Mouse (Mus musculus): ENCODE results near the gene Zfp593. TPM values are rescaled to one million over a fixed set of nuclear protein-coding genes. Genes with fewer than 3 reads are reported as not detected.

The Zfp593 gene
- polyA plus RNA-seq, 1 experiment from 2014 or later = 15.3 TPM

- H3K27ac ChIP-seq = peak overlapping the region; percentile 74
- H3K4me3 ChIP-seq = peak overlapping the region; percentile 59
- peaks cover 60% of the 10 kb centered on the region for H3K27me3 ChIP-seq (ENCODE audit: insufficient read depth, poor library complexity, severe bottlenecking)
- DNase-seq (ENCODE audit: low spot score) = no peak
- H3K9me3 ChIP-seq = no peaks in the 10 kb centered on the region
- WGBS = 12% methylated on average over 18 of the region's 19 CpGs
- H3K4me1 ChIP-seq = peaks cover 20% of the 10 kb centered on the region
- no peaks in the 10 kb centered on the region for H3K36me3 ChIP-seq
These were observed 7.7 kb downstream of the Zfp593 start for GRCm38 (mm10) chr4:134237582-134238278.

GRCm38 (mm10) chr4:134234876-134235275 is 10.5 kb downstream of the Zfp593 start:
- no peak for DNase-seq (ENCODE audit: low spot score)
- Histone ChIP-seq H3K4me1 (peaks cover 24% of the 10 kb centered on the region), H3K4me3 (no peak overlapping the region), H3K27ac (no peak overlapping the region), H3K36me3 (no peaks in the 10 kb centered on the region), H3K27me3 (ENCODE audit: insufficient read depth, poor library complexity, severe bottlenecking) (peaks cover 68% of the 10 kb centered on the region), H3K9me3 (no peaks in the 10 kb centered on the region)
- 71% methylated on average over 5 of the region's 5 CpGs for WGBS

GRCm38 (mm10) chr4:134230431-134230830 is 15.0 kb downstream of the Zfp593 start:
- no peak for DNase-seq (ENCODE audit: low spot score)
- H3K27me3 ChIP-seq (ENCODE audit: insufficient read depth, poor library complexity, severe bottlenecking) = peaks cover 38% of the 10 kb centered on the region
- 22% methylated on average over 8 of the region's 8 CpGs for WGBS
- H3K27ac ChIP-seq = no peak overlapping the region
- H3K4me3 ChIP-seq = no peak overlapping the region
- no peaks in the 10 kb centered on the region for H3K36me3 ChIP-seq
- H3K4me1 ChIP-seq = peaks cover 8% of the 10 kb centered on the region
- H3K9me3 ChIP-seq = no peaks in the 10 kb centered on the region

GRCm38 (mm10) chr4:134227194-134227593 is 18.2 kb downstream of the Zfp593 start, which contains the start of gene Catsper4:
Gene Catsper4, minus strand, starts transcription at chr4:134227383.
- Histone ChIP-seq H3K9me3 (no peaks in the 10 kb centered on the region), H3K27ac (no peak within 1 kb of the TSS), H3K36me3 (no peaks in the 10 kb centered on the region), H3K4me1 (peaks cover 10% of the 10 kb centered on the region), H3K27me3 (ENCODE audit: insufficient read depth, poor library complexity, severe bottlenecking) (peaks cover 8% of the 10 kb centered on the region), H3K4me3 (no peak within 1 kb of the TSS)
- no peak for DNase-seq (ENCODE audit: low spot score)
- WGBS = 72% methylated on average over 8 of the region's 8 CpGs

GRCm38 (mm10) chr4:134222793-134223600 is 22.4 kb downstream of the Zfp593 start:
- Histone ChIP-seq H3K27me3 (ENCODE audit: insufficient read depth, poor library complexity, severe bottlenecking) (0 out of 2 replicates have a peak, but pooled peaks cover 4% of the 10 kb centered on the region), H3K9me3 (no peaks in the 10 kb centered on the region), H3K27ac (no peak overlapping the region; the same call in 1 of the 2 replicates), H3K4me3 (no peak overlapping the region), H3K36me3 (no peaks in the 10 kb centered on the region), H3K4me1 (0 out of 2 replicates have a peak, but pooled peaks cover 9% of the 10 kb centered on the region)
- DNase-seq (ENCODE audit: low spot score) = no peak
- 61% methylated on average over 11 of the region's 11 CpGs for WGBS

- DNase-seq (ENCODE audit: low spot score) = no peak
- Histone ChIP-seq H3K27me3 (ENCODE audit: insufficient read depth, poor library complexity, severe bottlenecking) (no peaks in the 10 kb centered on the region), H3K36me3 (no peaks in the 10 kb centered on the region), H3K27ac (no peak overlapping the region), H3K9me3 (no peaks in the 10 kb centered on the region), H3K4me3 (no peak overlapping the region), H3K4me1 (peaks cover 10% of the 10 kb centered on the region)
- 53% methylated on average over 6 of the region's 6 CpGs for WGBS
These were observed 38.8 kb downstream of the Zfp593 start for GRCm38 (mm10) chr4:134206488-134207053.

GRCm38 (mm10) chr4:134203340-134203896 is 42.0 kb downstream of the Zfp593 start:
- Histone ChIP-seq H3K4me1 (peaks cover under 1% of the 10 kb centered on the region), H3K27me3 (ENCODE audit: insufficient read depth, poor library complexity, severe bottlenecking) (no peaks in the 10 kb centered on the region), H3K36me3 (no peaks in the 10 kb centered on the region), H3K4me3 (no peak overlapping the region), H3K27ac (no peak overlapping the region), H3K9me3 (no peaks in the 10 kb centered on the region)
- no peak for DNase-seq (ENCODE audit: low spot score)
- WGBS = 75% methylated on average over 17 of the region's 17 CpGs

- Histone ChIP-seq H3K4me1 (no peaks in the 10 kb centered on the region), H3K36me3 (no peaks in the 10 kb centered on the region), H3K4me3 (no peak within 1 kb of the TSS), H3K9me3 (no peaks in the 10 kb centered on the region), H3K27me3 (ENCODE audit: insufficient read depth, poor library complexity, severe bottlenecking) (no peaks in the 10 kb centered on the region), H3K27ac (no peak within 1 kb of the TSS)
- WGBS = 87% methylated on average over 4 of the region's 4 CpGs
- DNase-seq (ENCODE audit: low spot score) = no peak
These were observed 42.5 kb downstream of the Zfp593 start, which contains the start of gene Gm7534 for GRCm38 (mm10) chr4:134202904-134203303. Gene Gm7534, minus strand, starts transcription at chr4:134203004.

- H3K4me3 ChIP-seq = no peak overlapping the region
- no peaks in the 10 kb centered on the region for H3K27me3 ChIP-seq (ENCODE audit: insufficient read depth, poor library complexity, severe bottlenecking)
- H3K27ac ChIP-seq = no peak overlapping the region
- H3K4me1 ChIP-seq = no peaks in the 10 kb centered on the region
- no peaks in the 10 kb centered on the region for H3K9me3 ChIP-seq
- no peak for DNase-seq (ENCODE audit: low spot score)
- no peaks in the 10 kb centered on the region for H3K36me3 ChIP-seq
- 82% methylated on average over 2 of the region's 2 CpGs for WGBS
These were observed 46.0 kb downstream of the Zfp593 start for GRCm38 (mm10) chr4:134199371-134199770.

Other genes with a start within 250 kb of the Zfp593 start
- gene Dhdds, start 244.7 kb downstream of the Zfp593 start, polyA plus RNA-seq (2016; fragmentation: Nextera tagmentation; extraction: Ambion mirVana) = 34.1 and 39.0 TPM in 2 replicates
- gene Lin28a, start 226.8 kb downstream of the Zfp593 start, polyA plus RNA-seq (2016; fragmentation: Nextera tagmentation; extraction: Ambion mirVana) = 4.4 and 12.4 TPM in 2 replicates
- gene Zfp683, start 191.8 kb downstream of the Zfp593 start, polyA plus RNA-seq (2016; fragmentation: Nextera tagmentation; extraction: Ambion mirVana) = not detected in 2 replicates
- 0.78 and 2.7 TPM in 2 replicates for gene Crybg2, start 184.8 kb downstream of the Zfp593 start, polyA plus RNA-seq (2016; fragmentation: Nextera tagmentation; extraction: Ambion mirVana)
- 1.7 and 4.2 TPM in 2 replicates for gene Cd52, start 150.5 kb downstream of the Zfp593 start, polyA plus RNA-seq (2016; fragmentation: Nextera tagmentation; extraction: Ambion mirVana)
- 2.6 and 2.9 TPM in 2 replicates for gene Ubxn11, start 143.0 kb downstream of the Zfp593 start, polyA plus RNA-seq (2016; fragmentation: Nextera tagmentation; extraction: Ambion mirVana)
- 188 and 243 TPM in 2 replicates for gene Sh3bgrl3, start 116.8 kb downstream of the Zfp593 start, polyA plus RNA-seq (2016; fragmentation: Nextera tagmentation; extraction: Ambion mirVana)
- 28.2 and 31.1 TPM in 2 replicates for gene Cep85, start 58.5 kb downstream of the Zfp593 start, polyA plus RNA-seq (2016; fragmentation: Nextera tagmentation; extraction: Ambion mirVana)
- not detected in 2 replicates for gene Gm7534, start 42.6 kb downstream of the Zfp593 start, polyA plus RNA-seq (2016; fragmentation: Nextera tagmentation; extraction: Ambion mirVana)
- not detected in 2 replicates for gene Catsper4, start 18.2 kb downstream of the Zfp593 start, polyA plus RNA-seq (2016; fragmentation: Nextera tagmentation; extraction: Ambion mirVana)
- 1.2 TPM in 2 replicates for gene Cnksr1, start 7.2 kb downstream of the Zfp593 start, polyA plus RNA-seq (2016; fragmentation: Nextera tagmentation; extraction: Ambion mirVana)
- gene E130218I03Rik, start 1.9 kb downstream of the Zfp593 start, polyA plus RNA-seq (2016; fragmentation: Nextera tagmentation; extraction: Ambion mirVana) = 0.19 and 0.28 TPM in 2 replicates
- gene Gm30191, start 1.3 kb upstream of the Zfp593 start, polyA plus RNA-seq (2016; fragmentation: Nextera tagmentation; extraction: Ambion mirVana) = not detected in 2 replicates
- gene Grrp1, start 8.5 kb upstream of the Zfp593 start, polyA plus RNA-seq (2016; fragmentation: Nextera tagmentation; extraction: Ambion mirVana) = 6.3 and 8.8 TPM in 2 replicates
- 15.8 and 18.2 TPM in 2 replicates for gene Pdik1l, start 42.3 kb upstream of the Zfp593 start, polyA plus RNA-seq (2016; fragmentation: Nextera tagmentation; extraction: Ambion mirVana)
- gene Trim63, start 69.5 kb upstream of the Zfp593 start, polyA plus RNA-seq (2016; fragmentation: Nextera tagmentation; extraction: Ambion mirVana) = 47.5 and 77.0 TPM in 2 replicates
- gene Slc30a2, start 97.6 kb upstream of the Zfp593 start, polyA plus RNA-seq (2016; fragmentation: Nextera tagmentation; extraction: Ambion mirVana) = 0.09 and 0.36 TPM in 2 replicates
- 1.9 and 2.8 TPM in 2 replicates for gene Extl1, start 138.3 kb upstream of the Zfp593 start, polyA plus RNA-seq (2016; fragmentation: Nextera tagmentation; extraction: Ambion mirVana)
- 8.0 and 9.6 TPM in 2 replicates for gene Pafah2, start 150.7 kb upstream of the Zfp593 start, polyA plus RNA-seq (2016; fragmentation: Nextera tagmentation; extraction: Ambion mirVana)
- gene Stmn1, start 222.7 kb upstream of the Zfp593 start, polyA plus RNA-seq (2016; fragmentation: Nextera tagmentation; extraction: Ambion mirVana) = 838 and 1,170 TPM in 2 replicates

All from heart, embryonic 10.5 days (tissue).